ENCODE assay signal across 8 mouse cellular contexts in genomic region chr4:116627359-116627716, GRCm38 (mm10). TPM values are rescaled to one million over a fixed set of nuclear protein-coding genes. Genes with fewer than 3 reads are reported as not detected.
DNase-seq lines count a peak whose midpoint lies in the region; ATAC-seq and TF ChIP-seq lines count a peak whose summit lies in the region.

No protein-coding gene starts in this region.

- H3K27ac ChIP-seq in forebrain, embryonic 13.5 days = peak overlapping the region; percentile 98
- peak overlapping the region; percentile 95 for H3K27ac ChIP-seq in heart, postnatal 0 days (ENCODE audit: low read depth)
- peak overlapping the region; percentile 75 for H3K27ac ChIP-seq in liver, embryonic 14.5 days

- TF ChIP-seq EP300 in heart, postnatal 0 days (IDR thresholded peaks at IDR 0.05; ENCODE audit: low read depth) = no peak
- no peak for TF ChIP-seq EP300 in liver, embryonic 14.5 days (IDR thresholded peaks at IDR 0.05; ENCODE audit: low read depth)

- TF ChIP-seq CTCF in heart, postnatal 0 days (IDR thresholded peaks at IDR 0.05; ENCODE audit: low read depth) = no peak
- TF ChIP-seq CTCF in liver, embryonic 14.5 days (IDR thresholded peaks at IDR 0.05; ENCODE audit: low read depth) = no peak

- H3K27me3 ChIP-seq in forebrain, embryonic 13.5 days = no peaks in the 10 kb centered on the region
- no peaks in the 10 kb centered on the region for H3K27me3 ChIP-seq in heart, postnatal 0 days (ENCODE audit: control insufficient read depth, insufficient read depth, low read length)
- no peaks in the 10 kb centered on the region for H3K27me3 ChIP-seq in liver, embryonic 14.5 days (ENCODE audit: control insufficient read depth, insufficient read depth, low read length)

- ATAC-seq in cerebellum, adult (ENCODE audit: insufficient number of reproducible peaks, low FRiP score, low TSS enrichment) = peak; percentile 82
- peak; percentile 94 for ATAC-seq in forebrain, embryonic 13.5 days
- ATAC-seq in heart, postnatal 0 days (ENCODE audit: insufficient read depth, low read depth) = peak; percentile 93
- peak; percentile 84 for ATAC-seq in liver, embryonic 14.5 days (ENCODE audit: insufficient read depth)

- H3K9ac ChIP-seq in forebrain, embryonic 13.5 days = peak overlapping the region; percentile 93
- H3K9ac ChIP-seq in heart, postnatal 0 days (replicated peaks; ENCODE audit: low read depth, low read length) = peak overlapping the region; percentile 79
- peak overlapping the region; percentile 76 for H3K9ac ChIP-seq in liver, embryonic 14.5 days (replicated peaks)

- DNase-seq in ES-CJ7 (ENCODE audit: low read depth, low spot score) = peak; percentile 92
- peak; percentile 88 for DNase-seq in heart, postnatal 0 days (ENCODE audit: low spot score)
- peak; percentile 93 for DNase-seq in kidney, postnatal 36 days
- DNase-seq in liver, embryonic 14.5 days (ENCODE audit: low read depth in 3 of 3, low spot score in 3 of 3) = peak; percentile 79 to 85 (median 80)
- peak; percentile 96 for DNase-seq in neural tube, embryonic 10.5 days (ENCODE audit: extremely low spot score, low spot score)
- DNase-seq in telencephalon, adult 2 months (ENCODE audit: low read depth, low spot score) = peak; percentile 84

- H3K9me3 ChIP-seq in forebrain, embryonic 13.5 days (replicated peaks) = no peaks in the 10 kb centered on the region
- no peaks in the 10 kb centered on the region for H3K9me3 ChIP-seq in heart, postnatal 0 days (replicated peaks; ENCODE audit: control insufficient read depth, low read length)
- no peaks in the 10 kb centered on the region for H3K9me3 ChIP-seq in liver, embryonic 14.5 days (ENCODE audit: control insufficient read depth, low read length)

- H3K4me2 ChIP-seq in forebrain, embryonic 13.5 days = peak overlapping the region; percentile 74
- peak overlapping the region; percentile 93 for H3K4me2 ChIP-seq in heart, postnatal 0 days (ENCODE audit: low read depth, low read length)
- peak overlapping the region; percentile 90 for H3K4me2 ChIP-seq in liver, embryonic 14.5 days (ENCODE audit: low read depth)

- H3K36me3 ChIP-seq in forebrain, embryonic 13.5 days (ENCODE audit: poor library complexity, severe bottlenecking) = peaks cover 6% of the 10 kb centered on the region; the same call in 1 of the 2 replicates
- H3K36me3 ChIP-seq in heart, postnatal 0 days (replicated peaks; ENCODE audit: control insufficient read depth, insufficient read depth, low read length) = no peaks in the 10 kb centered on the region
- peaks cover 11% of the 10 kb centered on the region for H3K36me3 ChIP-seq in liver, embryonic 14.5 days (replicated peaks; ENCODE audit: control insufficient read depth, insufficient read depth, low read depth)

- under 1% methylated on average over 13 of the region's 13 CpGs for WGBS in forebrain, embryonic 13.5 days
- WGBS in heart, postnatal 0 days = 0% methylated on average over 13 of the region's 13 CpGs
- WGBS in liver, embryonic 14.5 days (ENCODE audit: insufficient replicate concordance) = 0% methylated on average over 13 of the region's 13 CpGs

- H3K4me1 ChIP-seq in forebrain, embryonic 13.5 days = peaks cover 31% of the 10 kb centered on the region
- H3K4me1 ChIP-seq in heart, postnatal 0 days (ENCODE audit: control insufficient read depth, insufficient read depth) = peaks cover 5% of the 10 kb centered on the region; the same call in 1 of the 2 replicates
- H3K4me1 ChIP-seq in liver, embryonic 14.5 days (replicated peaks; ENCODE audit: control insufficient read depth in 2 of 2, insufficient read depth in 2 of 2, low read length in 1 of 2) = peaks cover 12 to 18% of the 10 kb centered on the region in 2 experiments

- H3K4me3 ChIP-seq in forebrain, embryonic 13.5 days = peak overlapping the region; percentile 99
- peak overlapping the region; percentile 97 for H3K4me3 ChIP-seq in heart, postnatal 0 days (ENCODE audit: low read depth, low read length)
- H3K4me3 ChIP-seq in liver, embryonic 14.5 days (ENCODE audit: insufficient read depth in 1 of 2, low read depth in 2 of 2, low read length in 2 of 2) = peak overlapping the region; percentile 78 to 94

RNA-seq across cellular contexts. Expression of gene Nasp, which starts 0.4 kb away (rescaled TPM):
- polyA plus RNA-seq in forebrain, embryonic 13.5 days (2015; fragmentation: Nextera tagmentation; extraction: Ambion mirVana) = 201 and 217 TPM in 2 replicates
- 28.1 and 29.9 TPM in 2 replicates for total RNA-seq in heart, postnatal 0 days (2014; rRNA removed; ENCODE audit: low replicate concordance)
- 32.1 and 32.2 TPM in 2 replicates for polyA plus RNA-seq in heart, postnatal 0 days (2015; fragmentation: Nextera tagmentation; extraction: Ambion mirVana)
- 19.2 and 38.1 TPM in 2 replicates for polyA plus RNA-seq in liver, embryonic 14.5 days (2012; rRNA removed)
- 61.5 and 66.6 TPM in 2 replicates for polyA plus RNA-seq in liver, embryonic 14.5 days (2014; fragmentation: Nextera tagmentation; extraction: Ambion mirVana)

RNA-seq across cellular contexts. Expression of gene Akr1a1, which starts 24.1 kb away (rescaled TPM):
- polyA plus RNA-seq in forebrain, embryonic 13.5 days (2015; fragmentation: Nextera tagmentation; extraction: Ambion mirVana) = 657 and 694 TPM in 2 replicates
- total RNA-seq in heart, postnatal 0 days (2014; rRNA removed; ENCODE audit: low replicate concordance) = 465 and 479 TPM in 2 replicates
- 533 and 534 TPM in 2 replicates for polyA plus RNA-seq in heart, postnatal 0 days (2015; fragmentation: Nextera tagmentation; extraction: Ambion mirVana)
- polyA plus RNA-seq in liver, embryonic 14.5 days (2012; rRNA removed) = 176 and 194 TPM in 2 replicates
- polyA plus RNA-seq in liver, embryonic 14.5 days (2014; fragmentation: Nextera tagmentation; extraction: Ambion mirVana) = 275 and 295 TPM in 2 replicates

RNA-seq across cellular contexts. Expression of gene Ccdc17, which starts 30.9 kb away (rescaled TPM):
- polyA plus RNA-seq in forebrain, embryonic 13.5 days (2015; fragmentation: Nextera tagmentation; extraction: Ambion mirVana) = 2.9 and 4.5 TPM in 2 replicates
- 0.08 and 0.57 TPM in 2 replicates for total RNA-seq in heart, postnatal 0 days (2014; rRNA removed; ENCODE audit: low replicate concordance)
- polyA plus RNA-seq in heart, postnatal 0 days (2015; fragmentation: Nextera tagmentation; extraction: Ambion mirVana) = 3.1 and 5.1 TPM in 2 replicates
- 1.9 and 2.1 TPM in 2 replicates for polyA plus RNA-seq in liver, embryonic 14.5 days (2012; rRNA removed)
- polyA plus RNA-seq in liver, embryonic 14.5 days (2014; fragmentation: Nextera tagmentation; extraction: Ambion mirVana) = 1.9 and 2.0 TPM in 2 replicates

RNA-seq across cellular contexts. Expression of gene Prdx1, which starts 58.0 kb away (rescaled TPM):
- 809 and 818 TPM in 2 replicates for polyA plus RNA-seq in forebrain, embryonic 13.5 days (2015; fragmentation: Nextera tagmentation; extraction: Ambion mirVana)
- total RNA-seq in heart, postnatal 0 days (2014; rRNA removed; ENCODE audit: low replicate concordance) = 317 and 334 TPM in 2 replicates
- 1,000 and 1,028 TPM in 2 replicates for polyA plus RNA-seq in heart, postnatal 0 days (2015; fragmentation: Nextera tagmentation; extraction: Ambion mirVana)
- 127 and 234 TPM in 2 replicates for polyA plus RNA-seq in liver, embryonic 14.5 days (2012; rRNA removed)
- polyA plus RNA-seq in liver, embryonic 14.5 days (2014; fragmentation: Nextera tagmentation; extraction: Ambion mirVana) = 862 and 916 TPM in 2 replicates

Comparison
In these comparisons a context has a peak if more than half of its experiments do, and no peak if none do; other contexts are left out.
1. Peak in every context shown above with its lines: DNase-seq, ATAC-seq, H3K4me3 ChIP-seq and H3K27ac ChIP-seq.